Mouse (Mus musculus) T-helper 2 cell (primary cell): Measurements from ENCODE around the gene Mafk.

ENCODE experiments used
- in situ Hi-C: fragments of 300-600 bp; cut with MboI, MseI; formaldehyde crosslinking; loops from one replicate; pipeline ENCODE4 v1.15.1; 2025; ENCODE audit warnings: high pct_unique_total_duplicates

The Mafk gene

DNA sequence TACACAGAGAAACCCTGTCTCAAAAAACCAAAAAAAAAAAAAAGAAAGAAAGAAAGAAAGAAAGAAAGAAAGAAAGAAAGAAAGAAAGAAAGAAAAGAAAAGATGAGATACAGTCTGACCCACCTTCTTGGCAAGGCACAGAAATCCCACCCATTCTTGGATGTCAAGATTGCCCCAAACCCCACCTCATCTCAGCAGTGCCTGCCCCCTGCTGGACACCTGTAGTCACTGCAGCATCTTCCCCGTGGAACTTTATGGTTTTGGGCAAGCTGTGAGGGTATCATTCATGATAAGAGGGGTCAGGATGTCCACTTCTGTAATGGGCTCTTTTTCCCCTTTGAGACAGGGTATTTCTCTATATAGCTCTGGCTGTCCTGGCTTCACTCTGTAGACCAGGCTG, 26.0 kb downstream of the Mafk start:
- in situ Hi-C loops: no loop called here

DNA sequence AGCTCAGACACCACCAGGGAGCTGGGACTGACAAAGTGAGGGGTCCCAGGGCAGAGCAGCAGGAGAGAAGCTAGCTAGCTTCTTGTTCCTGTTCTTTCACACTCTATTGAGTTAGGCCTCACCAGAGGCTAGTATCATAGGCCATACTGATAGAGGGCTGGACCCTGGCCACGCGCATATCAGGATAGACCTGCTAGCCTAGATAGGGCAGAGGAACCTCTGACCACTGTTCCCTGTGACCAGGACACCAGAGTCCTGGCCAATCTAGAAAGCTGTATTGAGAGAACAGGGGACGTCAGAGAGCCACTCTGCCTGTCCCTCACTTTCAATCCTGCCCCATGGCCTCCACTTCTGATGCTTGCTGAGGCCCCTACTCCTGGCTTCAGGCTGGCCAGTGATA, 26.7 kb downstream of the Mafk start:
- in situ Hi-C loops: no loop called here

DNA sequence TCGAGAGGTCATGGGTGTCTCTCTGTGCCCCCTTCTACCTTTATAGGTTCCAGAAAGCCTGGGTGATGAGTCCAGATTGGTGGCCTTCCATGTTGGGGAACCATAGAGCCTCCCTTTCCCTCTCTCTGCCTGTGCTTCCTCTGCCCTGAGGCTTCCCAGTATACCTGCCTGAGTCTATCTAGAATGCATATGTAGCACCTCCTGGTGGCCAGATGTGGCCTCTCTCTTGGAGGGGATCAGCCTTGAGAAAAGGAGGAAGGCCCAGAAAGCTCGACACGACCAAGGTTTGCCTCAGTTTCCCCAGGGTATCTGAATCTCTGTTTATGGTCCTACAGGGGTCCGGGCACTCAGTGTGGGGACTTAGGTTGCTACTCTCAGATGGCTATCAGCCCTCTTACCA, 27.5 kb downstream of the Mafk start:
- in situ Hi-C loops: no loop called here

- in situ Hi-C loops: no loop called here
These were observed 28.3 kb downstream of the Mafk start, which contains the start of gene Tmem184a for GRCm38 (mm10) chr5:139819538-139820181. TSS of gene Tmem184a (minus strand) at chr5:139819917.

DNA sequence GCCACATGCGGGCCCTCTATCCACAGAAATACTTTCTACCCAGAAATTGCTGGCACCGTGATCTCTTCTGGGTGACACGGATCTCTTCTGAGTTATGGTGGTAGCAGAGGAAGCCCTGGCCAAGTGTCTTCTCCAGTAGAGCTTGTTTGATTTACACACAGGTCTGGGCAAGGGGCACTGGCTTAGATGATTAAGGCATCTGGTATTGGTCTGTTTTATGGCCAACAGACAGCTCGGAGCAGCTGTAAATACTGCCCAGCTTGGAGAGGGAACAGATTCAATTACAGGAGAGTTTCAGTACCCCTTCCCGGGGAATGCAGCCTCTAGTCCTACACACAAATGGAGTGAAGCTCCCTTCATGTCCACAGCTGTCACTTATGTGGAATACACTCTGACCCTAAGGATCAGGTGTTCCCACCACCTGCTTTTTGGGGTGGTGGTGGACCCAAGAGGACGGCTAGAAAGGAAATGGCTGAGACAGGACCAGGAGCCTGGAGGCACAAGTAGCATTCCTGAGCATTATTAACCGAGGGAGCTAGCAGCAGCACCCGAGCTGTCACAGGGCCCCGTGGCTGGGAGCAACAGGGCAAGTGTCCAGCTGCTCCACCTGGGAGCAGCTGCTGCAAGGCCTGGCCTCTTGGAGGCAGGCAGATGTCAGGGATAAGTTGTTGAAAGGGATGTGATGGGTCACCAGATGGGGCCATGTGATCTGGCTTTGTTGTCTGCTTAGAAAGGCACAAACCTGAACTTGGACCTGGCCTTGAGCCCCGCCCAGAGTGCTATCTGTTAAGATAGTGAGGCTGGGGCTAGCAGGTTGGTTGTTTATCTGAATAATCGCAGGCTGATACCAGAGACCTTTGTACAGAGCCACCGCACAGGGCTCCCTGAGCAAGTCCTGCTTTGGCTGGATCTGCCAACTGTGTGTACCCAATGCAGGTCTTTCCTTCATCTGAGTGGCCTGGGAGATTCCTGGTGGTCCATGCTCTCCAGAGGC, 30.4 kb downstream of the Mafk start:
- in situ Hi-C loops: no loop called here

GRCm38 (mm10) chr5:139824531-139824930, 33.2 kb downstream of the Mafk start:
- in situ Hi-C loops: no loop called here

DNA sequence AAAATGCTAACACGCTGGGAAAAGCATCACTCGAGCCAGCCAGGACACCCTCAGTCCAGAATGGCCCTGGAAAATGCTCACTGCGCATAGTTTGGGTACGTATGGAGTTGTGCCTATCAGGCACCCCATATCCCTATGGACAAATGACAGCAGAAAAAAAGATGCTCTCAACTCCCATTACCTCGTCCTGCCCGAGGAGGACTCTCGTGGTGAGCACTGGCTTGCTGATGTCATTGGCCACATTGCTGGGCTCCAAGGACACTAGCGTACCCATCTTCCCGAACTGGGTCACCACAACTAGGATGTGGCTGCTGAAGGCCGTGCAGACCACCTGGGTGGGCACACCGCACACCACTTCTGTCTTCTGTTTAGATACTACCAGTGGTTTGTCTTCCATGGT, 34.6 kb downstream of the Mafk start:
- in situ Hi-C loops: no loop called here

DNA sequence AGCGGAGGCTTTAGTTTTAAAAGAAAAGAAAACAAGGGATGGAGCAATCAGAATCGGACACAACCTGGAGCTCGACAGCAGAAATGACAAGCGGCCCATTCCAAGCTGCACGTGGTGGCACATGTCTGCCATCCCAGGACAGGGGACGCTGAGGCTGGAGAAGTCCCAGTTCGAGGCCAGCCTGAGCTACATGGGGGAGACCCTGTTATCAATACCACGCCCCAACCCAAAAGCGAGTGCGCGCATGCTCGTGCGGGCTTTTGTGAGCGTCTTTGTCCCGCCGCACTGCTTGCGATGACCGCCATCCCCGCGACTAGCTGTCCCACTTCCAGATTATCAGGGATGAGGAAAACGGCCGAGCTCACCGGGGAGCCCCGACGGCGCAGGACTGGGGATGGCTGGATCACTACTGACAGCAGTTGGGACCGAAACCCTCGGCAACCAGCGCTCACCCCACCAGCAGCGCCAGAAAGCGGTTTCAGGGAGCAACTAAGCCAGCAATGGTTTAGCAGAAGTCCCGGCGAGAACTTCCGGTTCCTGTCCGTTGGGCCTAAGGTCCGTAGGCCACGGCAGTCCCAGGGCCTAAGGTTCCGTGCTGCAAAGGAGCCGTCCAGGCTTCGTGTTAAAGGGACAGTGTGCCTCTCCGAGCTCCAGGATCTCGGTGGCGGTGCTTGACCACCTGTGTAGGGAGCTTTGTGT, 35.2 kb downstream of the Mafk start, which contains the start of the genes Gm26938 and Psmg3:
Gm26938 (minus strand) TSS at position 51 of the 699 bp plus-strand sequence.
Psmg3 (minus strand) TSS at position 529 of the 699 bp plus-strand sequence.
- in situ Hi-C loops: no loop called here

- in situ Hi-C loops: no loop called here
These were observed 36.3 kb downstream of the Mafk start for GRCm38 (mm10) chr5:139827593-139827992.

- in situ Hi-C loops: no loop called here
These were observed 38.1 kb downstream of the Mafk start for GRCm38 (mm10) chr5:139829384-139829783.

DNA sequence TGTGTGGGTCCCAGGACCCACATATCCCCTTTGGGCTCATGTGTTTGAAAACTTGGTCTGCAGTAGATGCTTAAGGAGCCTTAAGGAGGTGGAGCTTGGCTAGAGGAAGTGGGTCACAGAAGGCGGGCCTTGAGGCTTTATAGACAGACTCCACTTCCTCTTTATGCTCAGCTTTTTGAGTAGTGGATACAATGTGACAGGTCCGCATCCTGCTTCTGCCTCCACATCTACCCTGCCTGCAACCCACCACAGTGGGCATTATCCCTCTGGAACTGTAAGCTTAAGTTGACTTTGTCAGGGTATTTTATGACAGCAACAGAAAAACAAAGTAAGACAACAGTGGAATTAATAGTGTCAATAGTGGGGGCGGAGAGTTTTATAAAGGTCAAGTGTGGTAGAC, 39.4 kb downstream of the Mafk start:
- in situ Hi-C loops: no loop called here

GRCm38 (mm10) chr5:139832125-139832524, 40.8 kb downstream of the Mafk start:
- in situ Hi-C loops: no loop called here

DNA sequence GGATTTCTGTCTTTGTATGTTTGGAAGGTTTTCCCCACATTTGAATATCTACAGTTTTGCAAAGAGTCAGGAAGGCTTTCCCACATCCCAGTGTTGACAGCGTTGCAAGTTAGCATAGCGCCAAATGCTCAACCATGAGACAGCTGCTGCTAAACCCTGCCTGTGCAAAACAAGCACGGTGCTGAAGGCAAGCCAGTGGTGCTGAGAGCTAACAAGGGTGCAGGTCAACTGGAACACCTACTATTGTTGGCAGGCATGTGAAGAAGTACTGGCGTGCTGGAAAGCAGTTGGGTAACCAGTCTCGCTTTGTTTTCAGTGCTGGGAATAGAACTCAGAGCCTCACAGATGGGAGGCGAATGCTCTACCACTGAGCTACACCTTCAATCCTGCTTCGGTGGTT, 44.4 kb downstream of the Mafk start:
- in situ Hi-C loops: no loop called here

DNA sequence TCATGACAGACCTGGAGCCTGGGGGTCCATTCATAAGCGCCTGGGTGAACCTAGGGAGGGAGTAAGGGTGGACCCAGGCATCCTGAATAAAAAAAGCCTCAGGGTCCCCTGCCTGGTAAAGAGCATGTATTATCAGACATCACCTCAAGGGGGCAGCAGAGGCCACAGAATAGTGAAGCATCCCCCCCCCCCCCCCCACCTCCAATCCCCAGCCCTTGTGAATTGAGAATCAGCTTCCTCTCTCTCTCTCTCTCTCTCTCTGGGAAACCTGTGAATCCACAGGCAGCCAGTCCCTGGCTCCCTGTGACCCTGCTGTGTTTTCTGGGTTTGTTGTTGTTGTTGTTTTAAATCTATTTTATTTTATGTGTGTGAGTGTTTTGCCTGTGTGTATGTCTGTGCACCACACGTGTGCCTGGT, 47.2 kb downstream of the Mafk start:
- in situ Hi-C loops: no loop called here

DNA sequence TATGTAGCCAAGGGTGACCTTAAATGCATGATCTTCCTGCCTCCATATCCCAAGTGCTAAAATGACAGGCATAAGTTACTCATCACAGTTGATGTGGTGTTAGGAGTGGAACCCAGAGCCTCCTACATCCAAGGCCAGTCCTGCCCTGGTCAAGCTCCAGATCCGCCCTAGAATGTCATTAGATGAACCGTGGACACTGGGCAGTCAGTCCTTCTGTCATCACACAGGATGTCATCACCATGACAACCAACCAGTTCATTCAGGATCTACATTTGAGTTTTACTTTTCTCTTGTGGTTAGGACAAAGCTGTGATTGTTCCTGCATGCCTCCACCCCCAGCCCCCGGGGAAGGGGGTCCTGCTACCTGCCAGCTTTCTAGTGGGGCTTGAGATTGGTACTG, 47.8 kb downstream of the Mafk start:
- in situ Hi-C loops: no loop called here

- in situ Hi-C loops: no loop called here
These were observed 58.5 kb downstream of the Mafk start for GRCm38 (mm10) chr5:139849626-139850320.
